Mouse (Mus musculus): Measurements from ENCODE around the gene Sub1.

- no peak for TF ChIP-seq EP300 (IDR thresholded peaks at IDR 0.05; ENCODE audit: insufficient read depth, low read depth, low read length)
- no peak for TF ChIP-seq CTCF (IDR thresholded peaks at IDR 0.05)
These were observed 31.5 kb downstream of the Sub1 start for GRCm38 (mm10) chr15:11965201-11965845.
